Mouse (Mus musculus) lung, embryonic 14.5 days (tissue): ENCODE data around the gene Mon1a. TPM values are rescaled to one million over a fixed set of nuclear protein-coding genes. Genes with fewer than 3 reads are reported as not detected.

Source experiments
- ATAC-seq: fragments of 200-750 bp; cut with Nextera tagmentation; 2 replicates; pipeline ENCODE4 v1.8.0; 2017; ENCODE audit warnings: mild to moderate bottlenecking, moderate TSS enrichment, moderate library complexity; ENCODE audit not compliant: insufficient read depth
- DNase-seq: peaks from one replicate; pipeline ENCODE4 v3.0.0-alpha.2; 2015
- H3K27ac ChIP-seq: fragments of 300-500 bp; sonication (generic); 2 replicates; pipeline ENCODE4 v1.5.1; 2014; ENCODE audit warnings: low read depth, mild to moderate bottlenecking, moderate library complexity
- H3K27me3 ChIP-seq: fragments of 300-500 bp; sonication (generic); 2 replicates; pipeline ENCODE4 v1.6.1; 2014; ENCODE audit warnings: low read length, control low read depth; ENCODE audit not compliant: insufficient read depth
- H3K36me3 ChIP-seq: fragments of 300-500 bp; sonication (generic); 2 replicates; pipeline ENCODE4 v1.6.1; 2014; ENCODE audit warnings: control low read depth; ENCODE audit not compliant: insufficient read depth
- H3K4me1 ChIP-seq: fragments of 300-500 bp; sonication (generic); 2 replicates; pipeline ENCODE4 v1.6.1; 2014; ENCODE audit warnings: antibody characterized with exemption, control low read depth; ENCODE audit not compliant: insufficient read depth
- H3K4me2 ChIP-seq: fragments of 300-500 bp; sonication (generic); 2 replicates; pipeline ENCODE4 v1.6.1; 2014; ENCODE audit warnings: mild to moderate bottlenecking
- H3K4me3 ChIP-seq: fragments of 300-500 bp; sonication (generic); 2 replicates; pipeline ENCODE4 v1.5.1; 2014; ENCODE audit warnings: low read depth, low read length
- H3K9ac ChIP-seq: fragments of 300-500 bp; sonication (generic); 2 replicates; pipeline ENCODE4 v1.6.1; 2014
- H3K9me3 ChIP-seq: fragments of 300-500 bp; sonication (generic); 2 replicates; pipeline ENCODE4 v1.6.1; 2016; ENCODE audit warnings: low read depth, low read length, control low read depth
- CTCF ChIP-seq: IDR thresholded peaks from 2 replicates; pipeline ENCODE4 v1.5.1; 2016; ENCODE audit warnings: antibody characterized with exemption, low read depth
- WGBS: fragments of 180-500 bp; shearing (Covaris S2); extraction: QIAGEN DNeasy Blood & Tissue Kit; methylation state at CpG from one replicate; pipeline ENCODE4 v1.1.7; 2014; 5-methylcytosine and 5-hydroxymethylcytosine counted together
- polyA plus RNA-seq: library from polyadenylated mRNA; unstranded; fragments of >200 nt; fragmentation: Nextera tagmentation; extraction: Ambion mirVana; gene quantifications from 2 replicates; pipeline ENCODE4 v1.2.1, GENCODE M21; 2014

Gene Mon1a
- polyA plus RNA-seq, 1 experiment from 2014 or later, result 13.0 TPM

GRCm38 (mm10) chr9:107932221-107932620 lies 44.3 kb downstream of the Mon1a start:
- Histone ChIP-seq H3K9me3 (no peaks in the 10 kb centered on the region), H3K4me1 (peaks cover 4% of the 10 kb centered on the region), H3K36me3 (no peaks in the 10 kb centered on the region), H3K9ac (no peak overlapping the region), H3K4me3 (no peak overlapping the region), H3K27ac (no peak overlapping the region), H3K4me2 (no peak overlapping the region), H3K27me3 (peaks cover 7% of the 10 kb centered on the region; the same call in 1 of the 2 replicates)
- 71% methylated on average over 4 of the region's 4 CpGs for WGBS
- DNase-seq, result no peak
- TF ChIP-seq CTCF, result no peak
- no peak for ATAC-seq

GRCm38 (mm10) chr9:107934146-107934545 lies 46.2 kb downstream of the Mon1a start:
- WGBS, result 85% methylated on average over 11 of the region's 11 CpGs
- Histone ChIP-seq H3K27me3 (peaks cover 16% of the 10 kb centered on the region; the same call in 1 of the 2 replicates), H3K9ac (no peak overlapping the region), H3K27ac (no peak overlapping the region), H3K4me1 (no peaks in the 10 kb centered on the region; the same call in 1 of the 2 replicates), H3K36me3 (no peaks in the 10 kb centered on the region), H3K9me3 (no peaks in the 10 kb centered on the region), H3K4me3 (no peak overlapping the region), H3K4me2 (no peak overlapping the region)
- no peak for TF ChIP-seq CTCF
- ATAC-seq (no peak), DNase-seq (no peak)

- WGBS, result 10% methylated on average over 3 of the region's 3 CpGs
- Histone ChIP-seq H3K27me3 (peaks cover 16% of the 10 kb centered on the region; the same call in 1 of the 2 replicates), H3K36me3 (no peaks in the 10 kb centered on the region), H3K4me3 (peak within 1 kb of the TSS; percentile 50), H3K9me3 (no peaks in the 10 kb centered on the region), H3K4me2 (peak within 1 kb of the TSS; percentile 95), H3K27ac (no peak within 1 kb of the TSS), H3K4me1 (no peaks in the 10 kb centered on the region; the same call in 1 of the 2 replicates), H3K9ac (peak within 1 kb of the TSS; percentile 58)
- DNase-seq (no peak), ATAC-seq (no peak)
- TF ChIP-seq CTCF, result no peak
Measured at GRCm38 (mm10) chr9:107935374-107935773, 47.4 kb downstream of the Mon1a start, which contains the start of gene Camkv. Gene Camkv, plus strand, starts transcription at chr9:107935674.

GRCm38 (mm10) chr9:107935790-107936214 lies 47.9 kb downstream of the Mon1a start:
- Histone ChIP-seq H3K4me3 (peak overlapping the region; percentile 50), H3K9me3 (no peaks in the 10 kb centered on the region), H3K9ac (peak overlapping the region; percentile 58), H3K27ac (no peak overlapping the region), H3K36me3 (no peaks in the 10 kb centered on the region), H3K27me3 (peaks cover 16% of the 10 kb centered on the region; the same call in 1 of the 2 replicates), H3K4me1 (no peaks in the 10 kb centered on the region; the same call in 1 of the 2 replicates), H3K4me2 (peak overlapping the region; percentile 95)
- WGBS, result under 1% methylated on average over 41 of the region's 41 CpGs
- DNase-seq (peak; percentile 56), ATAC-seq (peak; percentile 48; the same call in 1 of the 2 replicates)
- no peak for TF ChIP-seq CTCF

GRCm38 (mm10) chr9:107936215-107936822 lies 48.4 kb downstream of the Mon1a start:
- Histone ChIP-seq H3K9ac (peak overlapping the region; percentile 58), H3K4me2 (peak overlapping the region; percentile 95), H3K36me3 (no peaks in the 10 kb centered on the region), H3K27me3 (peaks cover 16% of the 10 kb centered on the region; the same call in 1 of the 2 replicates), H3K9me3 (no peaks in the 10 kb centered on the region), H3K4me1 (no peaks in the 10 kb centered on the region; the same call in 1 of the 2 replicates), H3K27ac (no peak overlapping the region), H3K4me3 (peak overlapping the region; percentile 50)
- 3% methylated on average over 29 of the region's 29 CpGs for WGBS
- TF ChIP-seq CTCF, result no peak
- DNase-seq (peak; percentile 19), ATAC-seq (peak; percentile 47; the same call in 1 of the 2 replicates)

- Histone ChIP-seq H3K4me2 (peak overlapping the region; percentile 95), H3K36me3 (no peaks in the 10 kb centered on the region), H3K27ac (no peak overlapping the region), H3K9ac (peak overlapping the region; percentile 58; the same call in 1 of the 2 replicates), H3K4me1 (no peaks in the 10 kb centered on the region; the same call in 1 of the 2 replicates), H3K4me3 (peak overlapping the region; percentile 50), H3K27me3 (peaks cover 16% of the 10 kb centered on the region; the same call in 1 of the 2 replicates), H3K9me3 (no peaks in the 10 kb centered on the region)
- DNase-seq, result no peak
- no peak for ATAC-seq
- 17% methylated on average over 3 of the region's 3 CpGs for WGBS
- no peak for TF ChIP-seq CTCF
Measured at GRCm38 (mm10) chr9:107936831-107937230, 48.9 kb downstream of the Mon1a start.

- Histone ChIP-seq H3K4me3 (no peak overlapping the region), H3K4me1 (peaks cover 6% of the 10 kb centered on the region; the same call in 1 of the 2 replicates), H3K4me2 (no peak overlapping the region), H3K27ac (no peak overlapping the region), H3K9me3 (no peaks in the 10 kb centered on the region), H3K9ac (no peak overlapping the region), H3K36me3 (no peaks in the 10 kb centered on the region), H3K27me3 (no peaks in the 10 kb centered on the region)
- ATAC-seq, result no peak
- WGBS, result 80% methylated on average over 31 of the region's 31 CpGs
- DNase-seq, result no peak
- no peak for TF ChIP-seq CTCF
Measured at GRCm38 (mm10) chr9:107947241-107948194, 59.6 kb downstream of the Mon1a start.
